Mouse (Mus musculus) midbrain, embryonic 15.5 days (tissue): ENCODE data around the gene Hmga1b. TPM values are rescaled to one million over a fixed set of nuclear protein-coding genes. Genes with fewer than 3 reads are reported as not detected.
"Not testable (repeated sequence)": the region's sequence is repeated elsewhere in the genome, so short reads cannot be mapped to it uniquely, and the experiment has no call there.

Source experiments
- ATAC-seq: fragments of 200-750 bp; cut with Nextera tagmentation; replicated peaks from 2 replicates; pipeline ENCODE4 v1.8.0; 2017; ENCODE audit warnings: moderate TSS enrichment
- H3K27ac ChIP-seq: fragments of 300-500 bp; sonication (generic); 2 replicates; pipeline ENCODE4 v1.5.1; 2015; ENCODE audit warnings: mild to moderate bottlenecking, inconsistent platforms
- H3K27me3 ChIP-seq: fragments of 300-500 bp; sonication (generic); replicated peaks from 2 replicates; pipeline ENCODE4 v1.6.1; 2015; ENCODE audit warnings: inconsistent platforms
- H3K36me3 ChIP-seq: fragments of 300-500 bp; sonication (generic); replicated peaks from 2 replicates; pipeline ENCODE4 v1.6.1; 2015; ENCODE audit warnings: inconsistent platforms
- H3K4me1 ChIP-seq: fragments of 300-500 bp; sonication (generic); 2 replicates; pipeline ENCODE4 v1.6.1; 2015; ENCODE audit warnings: inconsistent platforms
- H3K4me2 ChIP-seq: fragments of 300-500 bp; sonication (generic); 2 replicates; pipeline ENCODE4 v1.6.1; 2015; ENCODE audit warnings: inconsistent platforms, mild to moderate bottlenecking, moderate library complexity
- H3K4me3 ChIP-seq: fragments of 300-500 bp; sonication (generic); 2 replicates; pipeline ENCODE4 v1.5.1; 2015; ENCODE audit warnings: mild to moderate bottlenecking, inconsistent platforms
- H3K9ac ChIP-seq: fragments of 300-500 bp; sonication (generic); 2 replicates; pipeline ENCODE4 v1.6.1; 2015; ENCODE audit warnings: mild to moderate bottlenecking, inconsistent platforms
- H3K9me3 ChIP-seq: fragments of 300-500 bp; sonication (generic); 2 replicates; pipeline ENCODE4 v1.6.1; 2016; ENCODE audit warnings: inconsistent platforms
- WGBS: fragments of 180-500 bp; shearing (Covaris S2); methylation state at CpG from one replicate; pipeline ENCODE4 v1.1.7; 2015; ENCODE audit warnings: mixed read lengths; 5-methylcytosine and 5-hydroxymethylcytosine counted together
- polyA plus RNA-seq: library from polyadenylated mRNA; unstranded; fragments of >200 nt; fragmentation: Nextera tagmentation; extraction: Ambion mirVana; gene quantifications from 2 replicates; pipeline ENCODE4 v1.2.1, GENCODE M21; 2015

The Hmga1b gene
- polyA plus RNA-seq: 1.7 and 2.9 TPM in 2 replicates

DNA sequence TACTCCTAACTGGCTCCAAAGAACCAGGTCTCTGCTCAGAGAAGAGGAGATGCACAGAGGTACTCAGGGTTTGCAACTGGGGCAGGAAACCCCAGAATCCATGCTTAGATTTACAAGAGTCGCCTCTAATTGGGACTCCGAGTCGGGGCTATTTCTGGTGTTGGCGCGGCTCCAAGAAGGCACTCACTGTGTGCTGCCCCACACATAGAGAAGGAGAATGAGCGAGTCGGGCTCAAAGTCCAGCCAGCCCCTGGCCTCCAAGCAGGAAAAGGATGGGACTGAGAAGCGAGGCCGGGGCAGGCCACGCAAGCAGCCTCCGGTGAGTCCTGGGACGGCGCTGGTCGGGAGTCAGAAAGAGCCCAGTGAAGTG is at the start of gene Hmga1b:
Hmga1b (plus strand) TSS at position 123 of the 370 bp plus-strand sequence.
- H3K27me3 ChIP-seq, H3K36me3 ChIP-seq, H3K9ac ChIP-seq, H3K27ac ChIP-seq, H3K4me3 ChIP-seq, H3K9me3 ChIP-seq, ATAC-seq, H3K4me2 ChIP-seq, H3K4me1 ChIP-seq: not testable (repeated sequence)
- WGBS: 17% methylated on average over 14 of the region's 14 CpGs

DNA sequence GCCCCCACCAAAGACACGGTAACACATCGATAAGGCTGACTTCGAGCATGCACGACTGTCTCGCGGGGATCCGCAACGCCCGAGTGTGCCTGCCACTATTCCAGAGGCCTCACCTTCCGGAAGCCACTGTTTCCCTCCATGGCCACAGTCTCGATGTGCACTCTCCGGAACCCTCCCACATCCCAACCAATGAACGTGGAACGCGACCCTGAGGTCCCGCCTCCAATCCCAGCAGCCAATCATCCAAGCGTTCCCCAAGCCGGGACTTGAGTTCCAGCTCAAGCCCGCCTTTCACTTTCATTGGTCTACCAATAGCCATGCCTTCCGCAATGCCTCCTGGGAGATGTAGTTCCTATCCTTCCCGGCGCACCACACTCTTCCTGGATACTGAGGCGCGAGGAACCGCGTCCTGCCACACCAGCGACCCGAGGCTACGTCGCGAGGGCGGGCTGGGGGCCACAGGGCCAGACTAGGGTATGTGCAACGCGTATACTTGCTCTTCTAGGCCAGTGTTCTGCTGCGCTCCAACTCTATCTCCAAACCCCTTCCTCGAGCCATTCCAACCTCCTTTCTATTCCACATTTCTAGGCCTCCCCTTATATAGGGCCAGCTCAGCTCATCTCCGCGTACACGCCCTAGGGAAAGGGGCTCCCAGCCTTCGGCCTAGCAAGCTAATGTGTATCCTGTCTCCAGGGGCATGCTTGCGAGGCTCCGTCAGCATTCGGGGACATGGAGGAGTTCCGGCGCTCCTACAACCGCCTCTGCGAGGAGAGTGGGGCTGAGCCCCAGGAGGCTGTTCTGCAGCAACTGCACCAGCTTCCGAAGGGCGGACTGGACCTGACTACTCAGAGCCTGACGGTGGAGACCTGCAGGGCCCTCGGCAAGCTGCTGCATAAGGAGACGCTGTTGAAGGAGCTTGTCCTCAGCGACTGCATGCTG is 48.7 kb upstream of the Hmga1b start, which contains the start of the genes Cenpx and Lrrc45:
Cenpx (minus strand) TSS at position 159 of the 939 bp plus-strand sequence.
Lrrc45 (plus strand) TSS at position 346 of the 939 bp plus-strand sequence.
- H3K9ac ChIP-seq: peak within 1 kb of the TSS; percentile 73
- H3K4me1 ChIP-seq: peaks cover 24% of the 10 kb centered on the region
- peak within 1 kb of the TSS; percentile 99 for H3K4me2 ChIP-seq
- WGBS: 2% methylated on average over 53 of the region's 53 CpGs
- peaks cover 5% of the 10 kb centered on the region; the same call in 1 of the 2 replicates for H3K36me3 ChIP-seq
- no peaks in the 10 kb centered on the region for H3K9me3 ChIP-seq
- H3K4me3 ChIP-seq: peak within 1 kb of the TSS; percentile 61
- peak within 1 kb of the TSS; percentile 80 for H3K27ac ChIP-seq
- peak; percentile 97 for ATAC-seq
- H3K27me3 ChIP-seq: no peaks in the 10 kb centered on the region

DNA sequence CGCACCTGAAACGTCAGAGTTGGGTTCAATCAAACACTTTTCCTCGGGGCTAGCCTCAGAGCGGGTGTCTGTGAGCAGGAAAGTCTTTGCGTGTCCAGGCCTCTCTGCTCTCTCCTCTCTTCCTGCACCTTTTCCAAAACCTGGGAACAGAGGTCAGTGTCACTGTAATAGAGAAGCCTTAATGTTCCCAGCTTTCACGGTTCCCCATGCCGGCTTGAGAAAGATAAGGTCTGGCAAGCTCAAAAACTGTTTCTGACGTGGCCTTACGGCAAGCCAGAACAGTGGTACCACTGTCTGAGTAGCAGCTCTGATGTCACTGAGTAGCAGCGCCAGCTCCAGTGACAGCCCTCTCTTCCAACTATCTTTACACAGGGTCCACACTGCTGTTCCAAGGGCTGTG is 48.0 kb upstream of the Hmga1b start:
- peaks cover 5% of the 10 kb centered on the region; the same call in 1 of the 2 replicates for H3K36me3 ChIP-seq
- peak overlapping the region; percentile 99 for H3K4me2 ChIP-seq
- WGBS: 61% methylated on average over 10 of the region's 10 CpGs
- H3K9me3 ChIP-seq: no peaks in the 10 kb centered on the region
- no peak overlapping the region for H3K27ac ChIP-seq
- H3K9ac ChIP-seq: peak overlapping the region; percentile 73
- H3K27me3 ChIP-seq: no peaks in the 10 kb centered on the region
- peak overlapping the region; percentile 61 for H3K4me3 ChIP-seq
- peaks cover 24% of the 10 kb centered on the region for H3K4me1 ChIP-seq
- ATAC-seq: no peak

DNA sequence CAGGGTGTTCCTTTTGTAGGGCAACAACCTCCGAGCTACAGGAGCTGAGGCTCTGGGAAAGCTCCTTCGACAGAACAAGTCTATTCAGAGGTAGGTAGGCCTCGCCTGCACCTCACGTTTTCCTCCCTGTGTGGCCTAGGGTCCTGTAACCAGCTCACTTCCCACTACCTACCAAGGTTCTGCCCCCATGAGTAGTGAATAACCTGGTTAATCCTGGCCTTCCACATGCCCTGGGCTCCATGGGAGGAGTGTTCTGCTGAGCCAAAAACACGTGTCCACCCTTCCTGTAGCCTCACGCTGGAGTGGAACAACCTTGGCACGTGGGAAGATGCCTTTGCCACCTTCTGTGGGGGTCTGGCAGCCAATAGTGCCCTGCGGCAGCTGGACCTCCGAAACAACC is 47.5 kb upstream of the Hmga1b start:
- H3K27me3 ChIP-seq: no peaks in the 10 kb centered on the region
- H3K27ac ChIP-seq: no peak overlapping the region
- H3K9me3 ChIP-seq: no peaks in the 10 kb centered on the region
- H3K4me3 ChIP-seq: 0 out of 2 replicates have a peak overlapping the region, but pooled peaks have one; percentile 61
- H3K4me1 ChIP-seq: peaks cover 29% of the 10 kb centered on the region
- peak overlapping the region; percentile 99; the same call in 1 of the 2 replicates for H3K4me2 ChIP-seq
- ATAC-seq: no peak
- no peak overlapping the region for H3K9ac ChIP-seq
- WGBS: 92% methylated on average over 9 of the region's 9 CpGs
- H3K36me3 ChIP-seq: peaks cover 5% of the 10 kb centered on the region; the same call in 1 of the 2 replicates

DNA sequence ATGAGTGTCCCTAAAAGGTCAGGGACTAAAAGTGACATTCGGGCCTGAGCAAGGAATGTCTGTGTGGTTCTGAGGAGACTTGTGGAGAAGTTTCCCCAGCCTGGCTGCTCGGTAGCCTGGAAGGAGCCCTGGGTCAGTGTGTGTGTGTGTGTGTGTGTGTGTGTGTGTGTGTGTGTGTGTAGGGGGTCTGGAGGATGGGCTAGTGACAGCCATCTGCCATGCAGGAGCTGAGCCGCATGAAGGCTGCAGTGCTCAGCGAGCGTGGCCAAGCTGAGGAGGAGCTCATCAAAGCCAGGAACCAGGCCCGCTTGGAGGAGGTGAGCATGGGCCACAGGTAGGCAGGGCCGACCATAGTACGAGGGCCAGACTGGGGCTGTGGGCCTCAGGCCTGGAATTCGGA is 43.4 kb upstream of the Hmga1b start:
- H3K4me1 ChIP-seq: peaks cover 39% of the 10 kb centered on the region
- H3K4me2 ChIP-seq: no peak overlapping the region
- H3K9me3 ChIP-seq: no peaks in the 10 kb centered on the region
- no peak overlapping the region for H3K4me3 ChIP-seq
- ATAC-seq: no peak
- H3K27ac ChIP-seq: no peak overlapping the region
- H3K36me3 ChIP-seq: peaks cover 5% of the 10 kb centered on the region; the same call in 1 of the 2 replicates
- 93% methylated on average over 9 of the region's 9 CpGs for WGBS
- no peak overlapping the region for H3K9ac ChIP-seq
- no peaks in the 10 kb centered on the region; the same call in 1 of the 2 replicates for H3K27me3 ChIP-seq

DNA sequence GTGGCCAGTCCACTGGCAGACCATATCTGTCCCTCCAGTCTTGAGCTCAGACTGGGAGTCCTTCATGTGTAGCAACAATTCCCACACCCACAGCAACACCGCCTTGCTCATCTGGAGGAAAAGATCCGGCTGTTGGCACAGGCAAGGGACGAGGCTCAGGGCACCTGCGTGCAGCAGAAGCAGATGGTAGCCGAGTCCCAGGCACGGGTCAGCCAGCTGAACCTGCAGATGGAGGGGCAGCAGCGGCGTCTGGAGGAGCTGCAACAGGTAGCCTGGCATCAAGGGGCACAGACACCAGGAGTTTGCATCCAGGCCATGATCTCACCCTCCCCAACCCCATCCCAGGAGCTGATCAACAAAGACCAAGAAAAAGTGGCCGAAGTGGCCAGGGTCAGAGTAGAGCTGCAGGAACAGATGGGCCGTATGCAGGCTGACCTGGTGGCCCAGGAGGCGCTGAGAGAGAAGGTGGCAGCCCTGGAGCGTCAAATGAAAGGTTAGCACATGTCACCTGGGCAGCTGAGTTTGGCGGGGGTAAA is 42.7 kb upstream of the Hmga1b start:
- H3K4me3 ChIP-seq: no peak overlapping the region
- no peak overlapping the region for H3K9ac ChIP-seq
- H3K27ac ChIP-seq: no peak overlapping the region
- no peak overlapping the region for H3K4me2 ChIP-seq
- no peaks in the 10 kb centered on the region; the same call in 1 of the 2 replicates for H3K27me3 ChIP-seq
- no peak for ATAC-seq
- WGBS: 90% methylated on average over 13 of the region's 13 CpGs
- peaks cover 5% of the 10 kb centered on the region; the same call in 1 of the 2 replicates for H3K36me3 ChIP-seq
- peaks cover 32% of the 10 kb centered on the region for H3K4me1 ChIP-seq
- no peaks in the 10 kb centered on the region for H3K9me3 ChIP-seq

DNA sequence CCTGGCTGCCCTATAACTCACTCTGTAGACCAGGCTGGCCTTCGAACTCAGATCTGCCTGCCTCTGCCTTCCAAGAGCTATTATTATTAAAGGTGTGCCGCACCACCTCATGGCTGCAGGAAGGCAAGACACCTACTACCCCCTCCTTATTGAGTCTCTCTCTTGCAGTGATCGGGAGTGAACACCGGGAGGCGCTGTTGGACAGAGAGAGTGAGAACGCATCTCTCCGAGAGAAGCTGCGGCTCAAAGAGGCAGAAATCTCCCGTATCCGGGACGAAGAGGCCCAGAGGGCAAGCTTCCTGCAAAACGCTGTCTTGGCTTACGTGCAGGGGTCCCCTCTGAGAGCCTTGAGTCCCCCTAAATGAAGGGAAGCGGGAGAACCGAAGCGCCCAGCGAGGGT is 42.1 kb upstream of the Hmga1b start:
- Histone ChIP-seq H3K4me1 (peaks cover 30% of the 10 kb centered on the region), H3K4me2 (peak overlapping the region; percentile 91), H3K36me3 (peaks cover 5% of the 10 kb centered on the region; the same call in 1 of the 2 replicates), H3K27me3 (no peaks in the 10 kb centered on the region; the same call in 1 of the 2 replicates), H3K9me3 (no peaks in the 10 kb centered on the region), H3K9ac (peak overlapping the region; percentile 91), H3K27ac (peak overlapping the region; percentile 81), H3K4me3 (peak overlapping the region; percentile 77)
- ATAC-seq: peak; percentile 28
- WGBS: 13% methylated on average over 17 of the region's 17 CpGs

DNA sequence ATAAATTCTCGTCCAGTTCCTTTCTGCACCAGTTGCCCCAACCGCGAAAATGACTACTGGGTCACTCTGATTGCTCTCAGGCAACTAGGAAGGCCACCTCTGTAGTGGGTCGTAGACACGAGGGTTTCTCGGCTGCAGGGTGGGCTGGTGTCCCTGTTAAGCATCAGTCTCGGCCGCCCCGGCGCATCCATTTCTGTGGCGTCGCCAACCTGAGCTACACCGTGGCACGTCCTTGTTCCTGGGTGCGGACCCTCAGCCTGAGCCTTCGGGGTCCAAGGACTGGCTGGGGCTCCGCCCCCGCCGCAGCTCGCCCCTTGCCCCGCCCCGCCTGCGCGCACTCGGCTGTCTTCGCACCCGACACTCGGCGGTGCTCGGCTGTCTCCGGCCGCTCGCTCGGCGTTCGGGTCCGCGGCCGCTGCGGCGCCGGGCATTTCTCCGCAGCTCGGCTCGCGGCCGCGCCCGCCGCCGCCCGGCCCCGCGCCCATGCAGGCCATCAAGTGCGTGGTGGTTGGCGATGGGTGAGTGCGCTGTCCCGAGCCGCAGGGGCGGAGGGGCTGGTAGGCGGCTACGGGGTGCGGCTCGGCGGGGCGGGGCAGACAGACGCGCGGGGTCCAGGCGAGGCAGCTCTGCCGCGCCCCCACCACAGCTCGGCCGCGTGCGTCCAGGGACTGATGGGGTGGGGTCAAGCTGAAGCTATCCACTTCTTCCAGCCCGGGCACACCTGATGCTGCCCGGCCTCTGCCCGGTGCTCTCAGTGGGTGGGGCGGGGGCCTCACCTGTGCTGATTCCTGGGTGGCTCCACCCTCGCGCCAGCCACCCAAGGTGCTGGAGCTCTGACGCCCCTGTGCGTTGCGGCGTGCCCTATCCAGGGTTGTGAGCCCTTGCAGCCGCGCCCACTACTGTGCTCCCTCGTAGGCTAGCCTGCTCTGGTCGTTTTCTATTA is 41.2 kb upstream of the Hmga1b start, which contains the start of gene Rac3:
Rac3 (plus strand) TSS at position 347 of the 943 bp plus-strand sequence.
- peak within 1 kb of the TSS; percentile 91 for H3K9ac ChIP-seq
- peak; percentile 89 for ATAC-seq
- H3K4me1 ChIP-seq: peaks cover 32% of the 10 kb centered on the region
- peak within 1 kb of the TSS; percentile 81 for H3K27ac ChIP-seq
- H3K27me3 ChIP-seq: no peaks in the 10 kb centered on the region; the same call in 1 of the 2 replicates
- no peaks in the 10 kb centered on the region for H3K9me3 ChIP-seq
- H3K4me2 ChIP-seq: peak within 1 kb of the TSS; percentile 91
- peaks cover 5% of the 10 kb centered on the region; the same call in 1 of the 2 replicates for H3K36me3 ChIP-seq
- under 1% methylated on average over 81 of the region's 90 CpGs for whole genome bisulfite sequencing
- peak within 1 kb of the TSS; percentile 77 for H3K4me3 ChIP-seq

DNA sequence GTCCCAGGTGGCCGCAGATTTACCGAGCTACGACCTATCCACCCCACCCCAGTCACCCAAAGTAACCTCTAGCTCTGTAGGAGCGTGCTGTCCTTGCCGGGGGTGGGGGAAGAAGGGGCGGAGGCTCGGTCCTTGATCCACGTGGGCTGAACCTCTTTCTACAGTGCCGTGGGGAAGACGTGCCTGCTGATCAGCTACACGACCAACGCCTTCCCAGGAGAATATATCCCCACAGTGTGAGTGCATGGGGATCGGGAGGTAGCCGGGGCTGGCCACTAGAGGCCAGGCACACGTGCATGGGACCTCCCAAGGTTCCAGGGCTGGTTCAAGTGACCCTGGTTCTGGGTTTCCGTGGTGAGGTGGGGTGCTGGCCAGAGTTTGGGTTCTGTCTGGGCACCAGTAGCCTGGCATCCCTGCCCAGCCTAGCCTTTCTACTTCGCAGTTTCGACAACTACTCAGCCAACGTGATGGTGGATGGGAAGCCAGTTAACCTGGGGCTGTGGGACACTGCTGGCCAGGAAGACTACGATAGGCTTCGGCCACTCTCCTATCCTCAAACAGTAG is 40.4 kb upstream of the Hmga1b start:
- H3K4me3 ChIP-seq: peak overlapping the region; percentile 77
- H3K9me3 ChIP-seq: no peaks in the 10 kb centered on the region
- H3K27me3 ChIP-seq: no peaks in the 10 kb centered on the region; the same call in 1 of the 2 replicates
- H3K27ac ChIP-seq: peak overlapping the region; percentile 81
- ATAC-seq: peak; percentile 12
- H3K4me1 ChIP-seq: peaks cover 40% of the 10 kb centered on the region
- H3K4me2 ChIP-seq: peak overlapping the region; percentile 91
- H3K9ac ChIP-seq: peak overlapping the region; percentile 91
- 21% methylated on average over 21 of the region's 21 CpGs for WGBS
- H3K36me3 ChIP-seq: peaks cover 5% of the 10 kb centered on the region; the same call in 1 of the 2 replicates

DNA sequence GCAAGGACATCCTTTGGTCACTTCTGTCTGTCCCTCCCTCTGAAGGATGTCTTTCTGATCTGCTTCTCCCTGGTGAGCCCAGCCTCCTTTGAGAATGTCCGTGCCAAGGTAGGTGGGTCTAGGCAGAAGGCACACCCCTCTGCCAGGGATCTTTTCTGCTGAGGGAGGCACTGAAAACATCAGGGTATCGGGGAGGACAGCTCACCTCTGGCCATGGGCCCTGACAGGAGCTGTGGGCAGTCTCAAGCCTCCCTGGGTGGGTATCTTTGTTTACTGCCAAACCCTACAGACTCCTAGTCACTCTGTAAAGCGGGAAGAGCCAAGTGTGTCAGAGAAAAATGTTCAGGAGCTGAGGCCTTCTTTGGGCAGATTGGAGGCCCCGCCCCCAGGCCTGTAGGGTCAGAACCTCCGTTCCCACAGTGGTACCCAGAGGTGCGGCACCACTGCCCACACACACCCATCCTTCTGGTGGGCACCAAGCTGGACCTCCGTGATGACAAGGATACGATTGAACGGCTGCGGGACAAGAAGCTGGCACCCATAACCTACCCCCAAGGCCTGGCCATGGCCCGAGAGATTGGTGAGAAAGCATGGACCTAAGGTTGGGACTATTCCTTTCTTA is 39.7 kb upstream of the Hmga1b start:
- H3K9me3 ChIP-seq: no peaks in the 10 kb centered on the region
- peak overlapping the region; percentile 77 for H3K4me3 ChIP-seq
- ATAC-seq: no peak
- 90% methylated on average over 11 of the region's 11 CpGs for WGBS
- H3K27ac ChIP-seq: no peak overlapping the region
- peak overlapping the region; percentile 91 for H3K4me2 ChIP-seq
- no peaks in the 10 kb centered on the region; the same call in 1 of the 2 replicates for H3K27me3 ChIP-seq
- H3K4me1 ChIP-seq: peaks cover 42% of the 10 kb centered on the region
- peak overlapping the region; percentile 91; the same call in 1 of the 2 replicates for H3K9ac ChIP-seq
- H3K36me3 ChIP-seq: no peaks in the 10 kb centered on the region; the same call in 1 of the 2 replicates
